Mouse (Mus musculus): ENCODE results near the gene Zfp52.

The Zfp52 gene

DNA sequence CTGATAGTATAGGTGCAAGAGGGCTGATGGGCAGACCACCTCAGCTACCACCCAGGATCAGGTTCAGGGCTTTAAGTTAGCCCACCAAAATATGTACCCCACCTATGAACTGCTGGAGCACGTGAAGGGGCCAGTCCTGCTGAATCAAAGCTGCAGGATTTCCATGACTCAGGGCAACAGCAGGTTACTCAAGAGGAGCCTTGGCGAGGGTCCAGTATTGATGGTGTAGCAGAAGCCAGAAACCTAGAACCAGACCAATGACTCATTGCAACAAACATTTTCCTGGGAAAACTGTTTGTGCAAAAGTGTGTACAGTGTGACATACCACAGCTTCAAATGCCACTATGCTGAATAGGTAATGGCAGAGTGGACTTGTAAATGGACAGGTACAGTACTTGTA lies 22.5 kb downstream of the Zfp52 start:
- in situ Hi-C loops (cut with MboI; ENCODE audit: low sequenced_read_pairs): no loop called here

DNA sequence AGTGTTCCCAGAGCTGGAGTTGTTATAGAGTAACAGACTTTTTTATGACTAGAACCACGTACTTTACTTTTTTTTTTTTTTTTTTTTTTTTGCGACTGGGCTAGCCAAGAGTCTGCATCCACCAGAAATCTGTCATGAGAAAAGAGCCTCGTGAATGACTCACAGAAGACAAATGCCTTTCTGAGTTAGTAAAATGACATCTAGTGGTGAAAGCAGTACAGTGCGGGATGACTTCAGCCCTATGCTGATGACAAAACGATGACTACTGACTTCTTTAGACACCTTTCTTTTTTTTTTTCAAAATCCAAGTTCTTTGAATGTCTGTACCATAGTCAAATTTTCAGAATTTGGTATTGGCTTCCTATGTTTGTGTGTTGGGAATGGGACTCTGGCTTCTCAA lies 30.9 kb downstream of the Zfp52 start:
- in situ Hi-C loops (cut with MboI; ENCODE audit: low sequenced_read_pairs): no loop called here

DNA sequence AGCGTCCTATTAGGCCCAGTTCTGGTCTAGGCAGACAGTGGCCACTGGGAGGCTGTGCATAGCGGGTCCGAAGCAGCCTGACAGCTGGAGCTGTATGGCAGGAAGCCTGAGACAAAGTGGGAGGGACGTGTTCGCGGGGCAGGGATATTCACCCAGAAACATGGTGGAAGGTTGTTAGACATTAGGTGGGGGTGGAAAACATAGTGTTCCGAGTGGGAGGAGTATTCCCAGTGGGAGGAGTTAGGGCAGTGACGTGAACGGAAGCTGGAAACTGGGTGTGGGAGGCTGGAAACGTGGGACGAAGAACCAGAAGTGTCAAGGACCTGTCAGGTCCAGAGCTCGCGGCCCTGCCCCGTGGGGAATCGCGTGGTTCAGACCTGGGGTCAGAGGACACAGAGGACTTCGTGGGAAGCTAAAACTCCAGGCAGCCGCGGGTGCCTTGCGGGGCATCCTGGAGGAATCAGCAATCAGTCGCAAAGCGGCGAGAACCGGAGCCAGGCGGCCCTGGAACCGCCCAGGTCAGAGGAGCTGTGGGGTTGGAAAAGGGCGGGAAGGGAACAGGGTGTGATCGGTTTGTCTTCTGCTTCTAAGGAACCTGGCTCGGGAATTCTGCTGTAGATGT lies 31.5 kb downstream of the Zfp52 start, which contains the start of gene Zfp948:
Gene Zfp948, plus strand, starts transcription at position 281 of the 622 bp plus-strand sequence.
- in situ Hi-C loops (cut with MboI; ENCODE audit: low sequenced_read_pairs): no loop called here

DNA sequence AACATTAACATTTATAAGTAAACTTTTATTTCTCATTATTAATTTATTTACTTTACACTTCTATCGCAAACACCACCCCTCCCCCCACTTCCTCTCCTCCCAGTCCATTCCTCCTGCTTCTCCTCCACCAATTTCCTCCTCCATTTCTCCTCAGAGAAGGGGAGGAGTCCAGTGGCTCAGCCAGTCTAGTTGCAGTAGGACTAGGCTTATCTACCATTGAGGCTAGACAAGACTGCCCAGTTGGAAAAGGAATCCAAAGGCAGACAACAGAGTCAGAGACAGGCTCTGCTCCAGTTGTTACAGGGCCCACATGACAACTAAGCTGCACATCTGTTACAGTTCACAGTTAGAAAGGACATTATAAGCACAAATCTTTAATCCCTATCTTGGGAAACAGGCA lies 32.4 kb downstream of the Zfp52 start:
- in situ Hi-C loops (cut with MboI; ENCODE audit: low sequenced_read_pairs): no loop called here

DNA sequence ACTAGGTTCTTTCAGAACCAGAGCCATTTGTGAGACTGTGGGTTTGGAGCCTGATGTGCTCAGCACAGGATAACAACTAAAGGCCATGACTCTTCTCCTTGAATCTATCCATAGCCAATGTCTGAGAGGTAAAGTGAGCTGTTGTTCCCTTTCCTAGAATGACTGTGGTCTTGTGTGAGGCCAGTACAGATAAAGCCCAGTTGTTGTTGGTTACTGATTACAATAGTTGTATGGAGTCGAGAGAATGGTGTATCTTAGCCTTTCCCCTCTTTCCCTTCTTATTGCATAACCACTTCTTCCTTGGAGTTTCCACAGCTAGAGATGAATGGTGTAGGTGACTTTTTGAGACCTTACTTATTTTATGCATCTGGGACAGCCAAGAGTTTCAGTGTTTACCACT lies 43.7 kb downstream of the Zfp52 start:
- in situ Hi-C loops (cut with MboI; ENCODE audit: low sequenced_read_pairs): no loop called here

DNA sequence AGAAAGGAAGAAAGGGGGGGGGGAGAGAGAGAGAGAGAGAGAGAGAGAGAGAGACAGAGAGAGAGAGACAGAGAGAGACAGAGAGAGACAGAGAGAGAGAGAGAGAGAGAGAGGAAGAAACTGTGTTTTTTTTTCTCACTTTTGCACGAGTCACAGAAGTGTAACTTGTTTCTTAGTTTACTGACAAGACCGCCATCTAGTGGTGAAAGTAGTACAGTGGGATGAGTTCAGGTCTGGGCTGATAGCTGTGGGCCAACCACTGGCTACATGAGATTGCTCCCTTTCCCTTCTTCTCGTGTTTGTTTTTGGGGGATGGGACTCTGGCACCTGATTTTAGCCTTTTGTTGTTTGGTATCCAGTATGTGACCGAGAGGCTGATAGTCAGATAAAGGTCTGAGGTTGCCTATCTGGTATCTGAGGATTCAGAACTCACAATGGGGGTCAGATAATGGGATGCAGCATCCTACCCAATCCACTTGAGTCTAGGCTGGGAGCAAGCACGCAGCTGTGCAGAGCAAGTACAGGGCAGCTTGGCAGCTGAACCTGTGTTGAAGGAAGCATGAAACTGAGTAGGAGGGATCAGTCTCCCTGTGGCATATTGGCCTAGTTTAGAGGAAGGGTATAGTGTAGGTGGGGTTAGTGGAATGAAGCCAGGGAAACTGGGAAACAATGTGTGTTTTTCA lies 44.3 kb downstream of the Zfp52 start:
- in situ Hi-C loops (cut with MboI; ENCODE audit: low sequenced_read_pairs): no loop called here

DNA sequence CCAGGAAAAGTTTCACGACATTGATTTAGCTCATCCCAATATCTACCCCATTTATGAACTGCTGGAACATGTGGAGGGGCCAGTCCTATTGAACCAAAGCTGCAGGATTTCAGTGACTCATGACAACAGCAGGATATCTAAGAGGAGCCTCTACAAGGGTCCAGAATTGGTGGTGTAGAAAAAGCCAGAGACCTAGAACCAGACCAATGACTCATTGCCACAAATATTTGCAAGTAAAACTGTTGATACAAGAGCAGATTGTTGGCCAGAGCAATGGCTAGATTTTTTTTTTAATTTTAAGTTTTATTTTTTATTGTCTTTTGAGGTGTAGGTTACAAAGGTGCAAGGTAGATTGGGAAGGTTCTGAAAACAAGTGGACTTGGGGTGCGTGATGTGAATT lies 50.2 kb downstream of the Zfp52 start:
- in situ Hi-C loops (cut with MboI; ENCODE audit: low sequenced_read_pairs): no loop called here

Data from CH12F3 (cell line).